Mouse (Mus musculus) embryonic fibroblast, embryonic 13.5 days (primary cell): ENCODE measurements at regions not wholly inside any gene's neighbourhood (a gene's known extent, or its start where the extent isn't known, plus 50 kb on each side); places are given as distances from the start of the nearest gene placed in this dataset.

Experiments
- H3K27ac ChIP-seq: 2 replicates; pipeline ENCODE4 v1.5.1; 2012; ENCODE audit warnings: low read length, control low read depth, inconsistent platforms; ENCODE audit not compliant: insufficient read depth
- H3K4me1 ChIP-seq: 2 replicates; pipeline ENCODE4 v1.6.1; 2011; ENCODE audit warnings: low read length; ENCODE audit not compliant: control insufficient read depth, insufficient read depth
- H3K4me3 ChIP-seq: 2 replicates; pipeline ENCODE4 v1.5.1; 2011; ENCODE audit warnings: mild to moderate bottlenecking, control low read depth, low read length; ENCODE audit not compliant: insufficient read depth
- CTCF ChIP-seq: IDR thresholded peaks from 2 replicates; pipeline ENCODE4 v1.5.1; 2011; ENCODE audit warnings: mild to moderate bottlenecking, control low read depth, low read length, moderate library complexity, borderline replicate concordance; ENCODE audit not compliant: insufficient read depth
- POLR2A ChIP-seq: IDR thresholded peaks from 2 replicates; pipeline ENCODE4 v1.6.1; 2011; ENCODE audit warnings: low read depth, mild to moderate bottlenecking, control low read depth, low read length, moderate library complexity

DNA sequence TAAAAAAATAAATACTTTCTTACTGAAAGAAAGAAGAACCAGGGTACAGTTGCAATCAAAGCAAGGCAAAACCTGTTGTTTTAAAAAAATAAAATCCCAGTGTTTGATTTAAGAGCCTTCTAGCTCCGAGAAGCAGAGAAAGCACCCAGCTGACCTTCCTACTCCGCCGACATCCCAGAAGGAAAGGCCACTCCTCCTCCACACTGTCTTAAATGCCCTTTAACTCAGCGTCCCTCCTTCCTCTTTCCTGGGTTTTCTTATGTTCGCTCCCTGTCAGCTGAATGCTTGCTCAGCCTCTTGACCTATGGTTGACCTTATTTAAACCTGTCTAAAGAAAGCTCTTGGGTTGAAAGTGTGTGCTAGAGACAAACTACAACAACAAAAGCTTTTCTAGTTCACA lies 79.1 kb downstream of the Sptssa start:
- Histone ChIP-seq H3K4me1 (peaks cover 3% of the 10 kb centered on the region; the same call in 1 of the 2 replicates), H3K4me3 (no peak overlapping the region), H3K27ac (no peak overlapping the region)
- TF ChIP-seq POLR2A: no peak
- TF ChIP-seq CTCF: no peak

DNA sequence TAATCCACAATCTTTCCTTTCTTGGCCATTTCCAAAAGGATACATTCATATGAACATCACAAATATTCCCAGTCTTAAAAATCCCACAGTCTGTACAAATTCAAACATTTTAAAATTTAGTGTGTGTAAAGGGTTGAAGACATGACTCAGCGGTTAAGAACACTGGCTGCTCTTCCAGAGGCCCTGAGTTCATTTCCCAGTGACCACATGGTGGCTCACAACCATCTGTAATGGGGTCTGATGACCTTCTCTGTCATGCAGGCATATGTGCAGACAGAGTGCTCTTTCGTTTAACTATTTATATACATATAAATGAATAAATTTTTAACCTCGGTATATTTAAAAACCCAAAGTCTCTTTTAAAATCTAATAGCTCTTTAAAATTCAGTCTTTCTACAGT lies 79.6 kb downstream of the Sptssa start:
- no peak overlapping the region; the same call in 1 of the 2 replicates for H3K27ac ChIP-seq
- H3K4me3 ChIP-seq: no peak overlapping the region
- TF ChIP-seq CTCF (no peak), POLR2A (no peak)
- H3K4me1 ChIP-seq: peaks cover 3% of the 10 kb centered on the region; the same call in 1 of the 2 replicates

GRCm38 (mm10) chr12:54572866-54573265 lies 83.5 kb downstream of the Sptssa start:
- no peak overlapping the region for H3K4me3 ChIP-seq
- TF ChIP-seq CTCF (no peak), POLR2A (no peak)
- H3K4me1 ChIP-seq: peaks cover 3% of the 10 kb centered on the region; the same call in 1 of the 2 replicates
- H3K27ac ChIP-seq: no peak overlapping the region

DNA sequence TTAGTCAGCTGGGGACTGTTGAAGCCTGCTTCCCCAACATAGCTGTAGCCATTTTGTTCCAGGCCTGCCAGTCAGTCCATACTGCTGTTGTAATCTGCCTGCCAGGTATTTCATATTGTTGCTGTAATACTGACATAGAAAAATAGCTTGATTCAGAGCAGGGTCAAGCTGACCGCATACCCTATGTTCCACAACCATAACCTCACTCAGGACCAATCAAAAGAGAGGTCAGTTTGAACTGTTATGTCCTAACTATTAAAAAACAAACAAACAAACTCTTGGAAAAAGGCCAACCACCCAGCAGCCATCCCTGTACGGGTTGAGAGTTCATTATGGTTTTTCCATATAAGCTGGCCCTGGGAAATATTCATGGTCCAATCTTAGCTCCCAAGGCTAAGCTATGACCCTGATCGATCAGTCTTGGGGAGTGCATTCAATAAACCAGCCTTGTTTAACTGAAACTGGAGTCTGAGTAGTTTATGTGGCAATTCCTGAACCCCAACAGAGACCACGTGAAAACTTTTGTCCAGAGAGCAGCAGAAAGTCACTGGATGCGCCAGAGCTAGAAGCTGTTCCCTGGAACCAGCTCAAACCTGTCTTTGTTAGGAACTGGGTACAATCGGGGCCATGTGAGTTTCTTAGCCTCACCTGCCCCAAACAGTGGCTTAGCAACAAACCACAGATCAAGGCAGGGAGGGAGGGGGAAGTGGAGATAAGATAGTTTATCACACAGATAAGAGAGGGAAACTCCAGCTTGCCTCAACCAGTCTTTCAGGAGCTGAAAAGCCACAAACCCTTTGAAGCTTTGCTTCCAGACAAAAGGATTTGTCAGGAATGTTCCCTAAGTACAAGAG lies 88.1 kb downstream of the Sptssa start:
- TF ChIP-seq POLR2A: no peak
- no peak for TF ChIP-seq CTCF
- no peak overlapping the region for H3K4me3 ChIP-seq
- H3K4me1 ChIP-seq: no peaks in the 10 kb centered on the region
- H3K27ac ChIP-seq: no peak overlapping the region

GRCm38 (mm10) chr12:54567426-54567790 lies 89.0 kb downstream of the Sptssa start:
- no peak overlapping the region for H3K4me3 ChIP-seq
- no peak for TF ChIP-seq CTCF
- no peak for TF ChIP-seq POLR2A
- H3K4me1 ChIP-seq: no peaks in the 10 kb centered on the region
- no peak overlapping the region for H3K27ac ChIP-seq

GRCm38 (mm10) chr12:54566532-54567425 lies 89.6 kb downstream of the Sptssa start:
- no peak overlapping the region for H3K4me3 ChIP-seq
- TF ChIP-seq CTCF (no peak), POLR2A (no peak)
- H3K27ac ChIP-seq: no peak overlapping the region
- no peaks in the 10 kb centered on the region for H3K4me1 ChIP-seq

- Histone ChIP-seq H3K27ac (no peak overlapping the region), H3K4me1 (no peaks in the 10 kb centered on the region), H3K4me3 (no peak overlapping the region)
- TF ChIP-seq POLR2A (no peak), CTCF (no peak)
Measured at GRCm38 (mm10) chr12:54561981-54562380, 94.4 kb downstream of the Sptssa start.

- TF ChIP-seq POLR2A: no peak
- no peak for TF ChIP-seq CTCF
- Histone ChIP-seq H3K27ac (no peak overlapping the region), H3K4me3 (no peak overlapping the region), H3K4me1 (no peaks in the 10 kb centered on the region)
Measured at GRCm38 (mm10) chr12:54558106-54558505, 98.3 kb downstream of the Sptssa start.

GRCm38 (mm10) chr12:54549659-54550058 lies 106.7 kb downstream of the Sptssa start:
- H3K4me1 ChIP-seq: no peaks in the 10 kb centered on the region
- no peak overlapping the region for H3K4me3 ChIP-seq
- no peak for TF ChIP-seq POLR2A
- TF ChIP-seq CTCF: no peak
- no peak overlapping the region for H3K27ac ChIP-seq
